Mouse (Mus musculus): Measurements from ENCODE around the gene Plxnc1. TPM values are rescaled to one million over a fixed set of nuclear protein-coding genes. Genes with fewer than 3 reads are reported as not detected.

Plxnc1 gene
- total RNA-seq, 2 experiments from 2014 or later: 2.0 to 3.0 TPM

GRCm38 (mm10) chr10:94957705-94958104 is 13.1 kb upstream of the Plxnc1 start:
- DNase-seq: no peak
- intact Hi-C loops (cut with DNase I): loop anchor here (1.0 to 5.0 kb wide), 3 partner anchors 255 to 550 kb away; no protein-coding TSS in a partner anchor

- intact Hi-C loops (cut with DNase I): no loop called here
- no peak for DNase-seq
Measured at GRCm38 (mm10) chr10:94947915-94948675, 3.5 kb upstream of the Plxnc1 start.

- no peak for DNase-seq
- intact Hi-C loops (cut with DNase I): no loop called here
Measured at GRCm38 (mm10) chr10:94947386-94947785, 2.8 kb upstream of the Plxnc1 start.

GRCm38 (mm10) chr10:94945206-94945711 is 624 bp upstream of the Plxnc1 start:
- peak; percentile 24 to 45 for DNase-seq
- intact Hi-C loops (cut with DNase I): no loop called here

- intact Hi-C loops (cut with DNase I): loop anchor here (5.0 kb wide), 1 partner anchor 247 kb away; no protein-coding TSS in a partner anchor
Measured at GRCm38 (mm10) chr10:94943846-94944690, 567 bp downstream of the Plxnc1 start.

GRCm38 (mm10) chr10:94943401-94943845 is 1.2 kb downstream of the Plxnc1 start:
- intact Hi-C loops (cut with DNase I): loop anchor here (5.0 kb wide), 1 partner anchor 246 kb away; no protein-coding TSS in a partner anchor
- DNase-seq: peak; percentile 35 to 54

More at GRCm38 (mm10) chr10:94943846-94944690, 567 bp downstream of the Plxnc1 start:
- DNase-seq: peak; percentile 61 to 62

- intact Hi-C loops (cut with DNase I): loop anchor here (5.0 kb wide), 1 partner anchor 245 kb away; no protein-coding TSS in a partner anchor
- DNase-seq: peak in 1 of 2 experiments; percentile 35
Measured at GRCm38 (mm10) chr10:94942449-94943041, 2.1 kb downstream of the Plxnc1 start.

- intact Hi-C loops (cut with DNase I): loop anchor here (5.0 kb wide), 1 partner anchor 244 kb away; no protein-coding TSS in a partner anchor
- DNase-seq: no peak
Measured at GRCm38 (mm10) chr10:94941551-94941950, 3.1 kb downstream of the Plxnc1 start.

GRCm38 (mm10) chr10:94940786-94941185 is 3.8 kb downstream of the Plxnc1 start:
- DNase-seq: no peak
- intact Hi-C loops (cut with DNase I): loop anchor here (5.0 kb wide), 1 partner anchor 243 kb away; no protein-coding TSS in a partner anchor

- intact Hi-C loops (cut with DNase I): loop anchor here (5.0 kb wide), 1 partner anchor 243 kb away; no protein-coding TSS in a partner anchor
- no peak for DNase-seq
Measured at GRCm38 (mm10) chr10:94940061-94940460, 4.6 kb downstream of the Plxnc1 start.

- intact Hi-C loops (cut with DNase I): no loop called here
- DNase-seq: no peak
Measured at GRCm38 (mm10) chr10:94938899-94939298, 5.7 kb downstream of the Plxnc1 start.

- intact Hi-C loops (cut with DNase I): no loop called here
- DNase-seq: no peak
Measured at GRCm38 (mm10) chr10:94938320-94938719, 6.3 kb downstream of the Plxnc1 start.

- no peak for DNase-seq
- intact Hi-C loops (cut with DNase I): no loop called here
Measured at GRCm38 (mm10) chr10:94935270-94935669, 9.4 kb downstream of the Plxnc1 start.

GRCm38 (mm10) chr10:94934151-94934614 is 10.5 kb downstream of the Plxnc1 start:
- DNase-seq: no peak
- intact Hi-C loops (cut with DNase I): no loop called here

GRCm38 (mm10) chr10:94931961-94932832 is 12.4 kb downstream of the Plxnc1 start:
- DNase-seq: peak; percentile 39 to 46
- intact Hi-C loops (cut with DNase I): no loop called here

GRCm38 (mm10) chr10:94928164-94928563 is 16.5 kb downstream of the Plxnc1 start:
- intact Hi-C loops (cut with DNase I): no loop called here

GRCm38 (mm10) chr10:94926297-94926696 is 18.3 kb downstream of the Plxnc1 start:
- intact Hi-C loops (cut with DNase I): no loop called here
- DNase-seq: no peak

More at GRCm38 (mm10) chr10:94928164-94928563, 16.5 kb downstream of the Plxnc1 start:
- no peak for DNase-seq

GRCm38 (mm10) chr10:94924878-94925277 is 19.8 kb downstream of the Plxnc1 start:
- no peak for DNase-seq
- intact Hi-C loops (cut with DNase I): no loop called here

- DNase-seq: no peak
- intact Hi-C loops (cut with DNase I): no loop called here
Measured at GRCm38 (mm10) chr10:94924450-94924849, 20.2 kb downstream of the Plxnc1 start.
